Mouse (Mus musculus) stomach, postnatal 0 days (tissue): ENCODE measurements around the gene Phldb3. TPM values are rescaled to one million over a fixed set of nuclear protein-coding genes. Genes with fewer than 3 reads are reported as not detected.

Experiments
- ATAC-seq: fragments of 200-750 bp; cut with Nextera tagmentation; 2 replicates; pipeline ENCODE4 v1.8.0; 2017; ENCODE audit not compliant: low FRiP score, low TSS enrichment
- DNase-seq: peaks from one replicate; pipeline ENCODE4 v3.0.0-alpha.2; 2016; ENCODE audit warnings: low spot score
- H3K27ac ChIP-seq: fragments of 300-500 bp; sonication (generic); replicated peaks from 2 replicates; pipeline ENCODE4 v1.5.1; 2014; ENCODE audit warnings: mild to moderate bottlenecking, control low read depth
- H3K27me3 ChIP-seq: fragments of 300-500 bp; sonication (generic); 2 replicates; pipeline ENCODE4 v1.6.1; 2014; ENCODE audit warnings: low read length; ENCODE audit not compliant: control insufficient read depth, insufficient read depth
- H3K36me3 ChIP-seq: fragments of 300-500 bp; sonication (generic); 2 replicates; pipeline ENCODE4 v1.6.1; 2014; ENCODE audit warnings: low read length, mixed read lengths; ENCODE audit not compliant: control insufficient read depth, insufficient read depth
- H3K4me1 ChIP-seq: fragments of 300-500 bp; sonication (generic); replicated peaks from 2 replicates; pipeline ENCODE4 v1.6.1; 2014; ENCODE audit warnings: antibody characterized with exemption; ENCODE audit not compliant: control insufficient read depth, insufficient read depth
- H3K4me2 ChIP-seq: fragments of 300-500 bp; sonication (generic); replicated peaks from 2 replicates; pipeline ENCODE4 v1.6.1; 2014; ENCODE audit warnings: low read depth, mild to moderate bottlenecking, control low read depth, moderate library complexity
- H3K4me3 ChIP-seq: fragments of 300-500 bp; sonication (generic); 2 replicates; pipeline ENCODE4 v1.5.1; 2014; ENCODE audit warnings: low read depth, low read length, control low read depth
- H3K9ac ChIP-seq: fragments of 300-500 bp; sonication (generic); 2 replicates; pipeline ENCODE4 v1.6.1; 2014; ENCODE audit warnings: mild to moderate bottlenecking, low read length, control low read depth, mixed read lengths
- H3K9me3 ChIP-seq: fragments of 300-500 bp; sonication (generic); 2 replicates; pipeline ENCODE4 v1.6.1; 2016; ENCODE audit warnings: low read length; ENCODE audit not compliant: control insufficient read depth
- CTCF ChIP-seq: IDR thresholded peaks from 2 replicates; pipeline ENCODE4 v1.5.1; 2016; ENCODE audit warnings: antibody characterized with exemption, low read depth, mild to moderate bottlenecking, moderate library complexity
- EP300 ChIP-seq: optimal IDR thresholded peaks from 2 replicates; pipeline ENCODE3; 2016; ENCODE audit warnings: antibody characterized with exemption
- WGBS: fragments of 180-500 bp; shearing (Covaris S2); extraction: QIAGEN DNeasy Blood & Tissue Kit; methylation state at CpG from one replicate; pipeline ENCODE4 v1.1.7; 2014; 5-methylcytosine and 5-hydroxymethylcytosine counted together
- polyA plus RNA-seq: library from polyadenylated mRNA; unstranded; fragments of >200 nt; fragmentation: Nextera tagmentation; extraction: Ambion mirVana; gene quantifications from 2 replicates; pipeline ENCODE4 v1.2.1, GENCODE M21; 2015

Phldb3 gene
- polyA plus RNA-seq, 1 experiment from 2014 or later, result 1.2 TPM

DNA sequence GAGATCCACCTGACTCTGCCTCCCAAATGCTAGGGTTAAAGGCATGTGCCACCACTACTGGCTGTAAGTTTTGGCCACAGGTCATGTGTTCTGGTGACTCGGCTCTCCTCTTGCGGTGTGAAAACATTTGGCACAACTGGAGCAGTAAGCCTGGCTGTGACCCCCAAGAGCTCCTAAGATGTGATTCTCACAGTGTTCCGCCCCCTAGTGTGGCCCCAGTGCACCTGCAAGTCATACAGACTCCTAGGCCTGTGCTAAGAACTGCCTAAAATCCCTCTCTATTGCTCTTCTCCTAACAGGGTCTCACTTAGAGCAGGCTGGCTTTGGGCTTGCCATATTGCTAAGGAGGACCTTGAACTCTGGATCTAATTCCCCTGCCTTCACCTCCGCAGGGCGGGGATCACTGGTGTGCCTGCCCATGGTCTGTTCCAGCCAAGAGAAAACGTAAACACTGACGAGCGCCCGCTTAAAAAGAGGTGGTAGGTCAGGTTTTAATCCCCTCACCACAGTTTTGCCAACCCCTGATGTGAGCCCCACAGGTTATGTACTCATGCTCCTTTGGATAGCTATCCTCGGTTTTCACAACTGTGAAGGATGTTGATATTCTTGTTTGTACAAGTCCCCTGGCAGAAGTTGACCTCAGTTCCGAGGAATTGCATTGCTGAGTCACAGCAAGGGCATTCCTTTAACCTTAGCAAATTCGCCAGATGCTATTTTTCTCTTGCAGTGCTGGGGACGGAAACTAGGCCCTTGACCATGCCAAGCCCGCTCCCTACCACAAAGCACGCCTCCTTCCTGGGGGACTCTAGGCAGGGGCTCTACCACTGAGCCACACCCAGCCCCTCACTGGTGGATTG lies 11.1 kb upstream of the Phldb3 start:
- H3K36me3 ChIP-seq, result no peaks in the 10 kb centered on the region
- 0 out of 2 replicates have a peak overlapping the region, but pooled peaks have one; percentile 27 for H3K9ac ChIP-seq
- 0 out of 2 replicates have a peak, but pooled peaks cover 2% of the 10 kb centered on the region for H3K4me1 ChIP-seq
- H3K27ac ChIP-seq, result peak overlapping the region; percentile 75
- 46% methylated on average over 15 of the region's 15 CpGs for WGBS
- ATAC-seq, result peak; percentile 66
- DNase-seq, result peak; percentile 45
- no peaks in the 10 kb centered on the region for H3K27me3 ChIP-seq
- TF ChIP-seq EP300 (peak; percentile 50), CTCF (peak; percentile 52)
- no peak overlapping the region for H3K4me2 ChIP-seq
- no peak overlapping the region for H3K4me3 ChIP-seq
- H3K9me3 ChIP-seq, result no peaks in the 10 kb centered on the region

DNA sequence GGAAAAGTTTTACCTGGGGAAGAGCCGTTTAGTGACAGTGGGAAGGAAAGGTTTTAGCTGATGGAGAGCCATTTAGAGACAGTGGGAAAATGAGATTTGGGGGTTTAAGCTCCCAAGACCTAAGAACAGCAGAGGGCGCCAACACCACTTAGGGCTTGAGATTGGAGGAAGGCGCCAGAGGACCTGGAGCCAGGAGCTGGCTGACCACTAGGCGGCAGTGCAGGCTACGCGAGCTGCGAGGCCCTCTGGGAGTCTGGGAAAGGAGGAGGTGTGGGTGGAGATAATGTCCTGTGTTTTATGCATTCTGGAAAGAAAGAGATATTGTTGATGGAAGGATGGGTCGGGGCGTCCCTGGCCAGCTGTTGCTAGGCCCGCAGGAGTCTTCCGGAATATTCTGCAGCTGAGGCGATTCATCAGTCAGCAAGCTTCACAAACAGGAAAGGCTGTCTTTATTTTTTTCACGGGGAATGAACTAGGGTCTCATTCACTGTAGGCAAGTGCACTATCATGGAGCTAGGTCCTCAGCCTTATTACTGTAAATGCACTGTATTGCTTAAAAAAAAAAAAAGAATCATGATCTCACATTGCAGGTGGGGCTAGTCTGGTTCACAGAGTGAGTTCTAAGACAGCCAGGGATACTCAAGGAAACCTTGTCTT lies 9.5 kb upstream of the Phldb3 start:
- Histone ChIP-seq H3K27me3 (no peaks in the 10 kb centered on the region), H3K4me1 (0 out of 2 replicates have a peak, but pooled peaks cover 2% of the 10 kb centered on the region), H3K9ac (no peak overlapping the region), H3K4me3 (no peak overlapping the region), H3K9me3 (no peaks in the 10 kb centered on the region), H3K36me3 (no peaks in the 10 kb centered on the region), H3K27ac (peak overlapping the region; percentile 30; the same call in 1 of the 2 replicates), H3K4me2 (peak overlapping the region; percentile 38)
- no peak for TF ChIP-seq EP300
- TF ChIP-seq CTCF, result peak; percentile 100
- DNase-seq (peak; percentile 96), ATAC-seq (peak; percentile 84)
- WGBS, result 4% methylated on average over 13 of the region's 13 CpGs

DNA sequence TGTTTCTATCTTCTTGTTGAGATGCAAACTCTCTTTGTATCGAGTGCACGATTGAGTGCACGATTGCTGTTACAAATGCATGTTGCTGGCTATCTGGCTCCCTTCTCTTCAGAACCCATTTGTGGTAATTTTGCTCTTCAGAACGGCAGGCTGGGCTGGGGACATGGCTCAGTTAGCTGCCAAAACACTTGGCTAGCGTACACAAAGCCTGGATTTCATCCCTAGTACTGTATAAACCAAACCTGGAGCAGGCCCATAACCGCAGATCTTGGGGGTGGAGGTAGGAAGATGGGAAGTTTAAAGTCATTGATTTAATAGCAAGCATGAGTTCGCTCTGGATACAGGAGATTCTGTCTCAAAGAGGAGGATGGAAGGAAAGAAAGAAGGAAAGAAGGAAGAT lies 5.0 kb upstream of the Phldb3 start:
- Histone ChIP-seq H3K4me1 (peaks cover 4% of the 10 kb centered on the region), H3K27me3 (no peaks in the 10 kb centered on the region), H3K9me3 (no peaks in the 10 kb centered on the region), H3K36me3 (no peaks in the 10 kb centered on the region; the same call in 1 of the 2 replicates), H3K4me2 (no peak overlapping the region), H3K9ac (0 out of 2 replicates have a peak overlapping the region, but pooled peaks have one; percentile 4), H3K27ac (0 out of 2 replicates have a peak overlapping the region, but pooled peaks have one; percentile 8), H3K4me3 (no peak overlapping the region)
- WGBS, result 53% methylated on average over 7 of the region's 7 CpGs
- no peak for ATAC-seq
- TF ChIP-seq EP300 (no peak), CTCF (no peak)
- DNase-seq, result no peak

DNA sequence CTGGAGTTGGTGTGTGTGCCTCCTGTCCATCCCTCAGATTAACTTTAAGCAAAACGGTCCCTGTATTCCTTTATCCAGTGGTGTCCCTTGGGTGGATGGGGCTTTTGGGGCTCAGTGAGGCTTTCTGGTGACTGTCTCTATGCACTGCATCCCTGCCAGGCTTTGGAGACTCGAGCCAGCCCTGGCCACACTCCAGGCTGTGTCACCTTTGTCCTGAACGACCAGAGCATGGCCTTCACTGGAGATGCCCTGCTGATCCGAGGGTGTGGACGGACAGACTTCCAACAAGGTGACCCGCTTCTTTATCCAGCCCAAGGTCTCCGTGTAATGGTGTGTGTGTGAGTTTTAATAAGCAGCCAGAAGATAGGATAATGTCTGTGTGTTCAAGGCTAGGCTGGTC lies 4.5 kb upstream of the Phldb3 start:
- H3K36me3 ChIP-seq, result no peaks in the 10 kb centered on the region; the same call in 1 of the 2 replicates
- WGBS, result 82% methylated on average over 7 of the region's 7 CpGs
- peaks cover 4% of the 10 kb centered on the region for H3K4me1 ChIP-seq

DNA sequence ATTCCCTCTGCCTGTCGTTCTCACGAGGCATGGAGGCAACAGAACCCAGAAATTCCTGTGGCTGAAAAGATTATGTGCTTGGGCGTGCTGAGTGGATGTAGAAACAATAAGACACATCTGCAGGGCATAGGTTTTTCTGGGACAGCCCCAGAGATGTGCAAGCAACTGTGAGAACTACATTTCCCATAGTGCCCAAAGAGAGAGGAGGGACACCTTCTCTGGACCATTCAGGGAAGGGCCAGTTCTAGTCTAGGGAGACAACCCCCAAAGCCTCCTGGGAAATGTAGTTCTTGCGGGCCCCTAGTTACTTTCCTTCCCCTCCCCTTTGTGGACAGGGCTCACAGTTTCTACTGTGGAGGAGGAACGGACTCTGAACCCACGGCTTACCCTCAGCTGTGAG lies 2.5 kb upstream of the Phldb3 start:
- Histone ChIP-seq H3K9ac (no peak overlapping the region), H3K4me2 (no peak overlapping the region), H3K36me3 (no peaks in the 10 kb centered on the region; the same call in 1 of the 2 replicates), H3K9me3 (no peaks in the 10 kb centered on the region), H3K27ac (no peak overlapping the region), H3K4me3 (no peak overlapping the region), H3K27me3 (no peaks in the 10 kb centered on the region), H3K4me1 (peaks cover 9% of the 10 kb centered on the region)
- 50% methylated on average over 6 of the region's 6 CpGs for WGBS
- DNase-seq (peak; percentile 66), ATAC-seq (peak; percentile 70)
- no peak for TF ChIP-seq CTCF
- TF ChIP-seq EP300, result no peak

More for the DNA sequence above, 4.5 kb upstream of the Phldb3 start:
- H3K27ac ChIP-seq, result no peak overlapping the region
- H3K4me2 ChIP-seq, result no peak overlapping the region
- no peak overlapping the region for H3K9ac ChIP-seq
- no peaks in the 10 kb centered on the region for H3K27me3 ChIP-seq
- TF ChIP-seq EP300, result no peak
- no peak for TF ChIP-seq CTCF
- no peak for DNase-seq
- no peak for ATAC-seq
- H3K4me3 ChIP-seq, result no peak overlapping the region
- H3K9me3 ChIP-seq, result no peaks in the 10 kb centered on the region
